Mouse (Mus musculus) lung, postnatal 0 days (tissue): ENCODE results near the gene Haus4.

Experiments used
- CTCF ChIP-seq: IDR thresholded peaks from 2 replicates; pipeline ENCODE4 v1.5.1; 2016; ENCODE audit warnings: antibody characterized with exemption, mild to moderate bottlenecking
- EP300 ChIP-seq: IDR thresholded peaks from 2 replicates; pipeline ENCODE4 v1.6.1; 2016; ENCODE audit warnings: antibody characterized with exemption, mild to moderate bottlenecking, control low read depth

GRCm38 (mm10) chr14:54602613-54603012 lies 48.2 kb upstream of the Haus4 start:
- no peak for TF ChIP-seq CTCF
- TF ChIP-seq EP300: no peak
